Mouse (Mus musculus) heart, embryonic 16.5 days (tissue): ENCODE measurements at regions not wholly inside any gene's neighbourhood (a gene's known extent, or its start where the extent isn't known, plus 50 kb on each side); places are given as distances from the start of the nearest gene placed in this dataset.
A peak's percentile ranks its signal among the peaks of the same experiment; 100 is the strongest.

Experiments used
- ATAC-seq: fragments of 200-750 bp; cut with Nextera tagmentation; replicated peaks from 2 replicates; pipeline ENCODE4 v1.8.0; 2017; ENCODE audit warnings: moderate number of reproducible peaks; ENCODE audit not compliant: insufficient read depth, low FRiP score; ENCODE audit errors: extremely low read depth
- H3K27ac ChIP-seq: fragments of 300-500 bp; sonication (generic); 2 replicates; pipeline ENCODE4 v1.5.1; 2014; ENCODE audit warnings: mild to moderate bottlenecking, low read length, control low read depth, moderate library complexity
- H3K27me3 ChIP-seq: fragments of 300-500 bp; sonication (generic); 2 replicates; pipeline ENCODE4 v1.6.1; 2014; ENCODE audit warnings: low read length, mixed read lengths; ENCODE audit not compliant: control insufficient read depth, insufficient read depth
- H3K36me3 ChIP-seq: fragments of 300-500 bp; sonication (generic); 2 replicates; pipeline ENCODE4 v1.6.1; 2014; ENCODE audit not compliant: control insufficient read depth, insufficient read depth
- H3K4me1 ChIP-seq: fragments of 300-500 bp; sonication (generic); 2 replicates; pipeline ENCODE4 v1.6.1; 2014; ENCODE audit warnings: low read length, mixed read lengths; ENCODE audit not compliant: control insufficient read depth, insufficient read depth
- H3K4me2 ChIP-seq: fragments of 300-500 bp; sonication (generic); 2 replicates; pipeline ENCODE4 v1.6.1; 2014; ENCODE audit warnings: low read depth, mild to moderate bottlenecking, control low read depth, low read length
- H3K4me3 ChIP-seq: fragments of 300-500 bp; sonication (generic); 2 replicates; pipeline ENCODE4 v1.5.1; 2014; ENCODE audit warnings: mild to moderate bottlenecking, control low read depth, low read length
- H3K9ac ChIP-seq: fragments of 300-500 bp; sonication (generic); 2 replicates; pipeline ENCODE4 v1.6.1; 2014; ENCODE audit warnings: low read length, control low read depth
- H3K9me3 ChIP-seq: fragments of 300-500 bp; sonication (generic); replicated peaks from 2 replicates; pipeline ENCODE4 v1.6.1; 2016; ENCODE audit warnings: low read length; ENCODE audit not compliant: control insufficient read depth
- WGBS: fragments of 180-500 bp; shearing (Covaris S2); extraction: QIAGEN DNeasy Blood & Tissue Kit; methylation state at CpG from one replicate; pipeline ENCODE4 v1.1.7; 2014; 5-methylcytosine and 5-hydroxymethylcytosine counted together

- ATAC-seq: no peak
- Histone ChIP-seq H3K36me3 (no peaks in the 10 kb centered on the region), H3K9ac (no peak overlapping the region), H3K4me2 (no peak overlapping the region), H3K27me3 (no peaks in the 10 kb centered on the region), H3K4me3 (no peak overlapping the region), H3K4me1 (no peaks in the 10 kb centered on the region), H3K9me3 (0 out of 2 replicates have a peak, but pooled peaks cover 3% of the 10 kb centered on the region), H3K27ac (no peak overlapping the region)
- 64% methylated on average over 3 of the region's 3 CpGs for WGBS
These were observed 63.4 kb upstream of the Ttc34 start for GRCm38 (mm10) chr4:154773830-154774229.

GRCm38 (mm10) chr4:154774332-154774731, 62.9 kb upstream of the Ttc34 start:
- 53% methylated on average over 2 of the region's 2 CpGs for WGBS
- no peak for ATAC-seq

GRCm38 (mm10) chr4:154778818-154779217, 58.4 kb upstream of the Ttc34 start:
- 100% methylated on average over 1 of the region's 1 CpGs for WGBS
- no peaks in the 10 kb centered on the region for H3K36me3 ChIP-seq
- no peaks in the 10 kb centered on the region for H3K4me1 ChIP-seq
- ATAC-seq: no peak
- no peaks in the 10 kb centered on the region for H3K27me3 ChIP-seq
- no peak overlapping the region for H3K27ac ChIP-seq
- no peak overlapping the region for H3K4me2 ChIP-seq
- H3K9ac ChIP-seq: no peak overlapping the region
- H3K9me3 ChIP-seq: 0 out of 2 replicates have a peak, but pooled peaks cover 3% of the 10 kb centered on the region
- no peak overlapping the region for H3K4me3 ChIP-seq

More at GRCm38 (mm10) chr4:154774332-154774731, 62.9 kb upstream of the Ttc34 start:
- Histone ChIP-seq H3K4me3 (no peak overlapping the region), H3K4me1 (no peaks in the 10 kb centered on the region), H3K9ac (no peak overlapping the region), H3K9me3 (0 out of 2 replicates have a peak, but pooled peaks cover 3% of the 10 kb centered on the region), H3K27ac (no peak overlapping the region), H3K4me2 (no peak overlapping the region), H3K27me3 (no peaks in the 10 kb centered on the region), H3K36me3 (no peaks in the 10 kb centered on the region)

- no peak for ATAC-seq
These were observed 55.9 kb upstream of the Ttc34 start for GRCm38 (mm10) chr4:154781391-154781790.

GRCm38 (mm10) chr4:154782291-154782690, 55.0 kb upstream of the Ttc34 start:
- Histone ChIP-seq H3K4me2 (no peak overlapping the region), H3K9ac (no peak overlapping the region), H3K27me3 (no peaks in the 10 kb centered on the region), H3K4me3 (no peak overlapping the region), H3K9me3 (0 out of 2 replicates have a peak, but pooled peaks cover 3% of the 10 kb centered on the region), H3K4me1 (peaks cover 9% of the 10 kb centered on the region), H3K36me3 (no peaks in the 10 kb centered on the region), H3K27ac (no peak overlapping the region)
- ATAC-seq: no peak
- 77% methylated on average over 8 of the region's 8 CpGs for WGBS

More at GRCm38 (mm10) chr4:154781391-154781790, 55.9 kb upstream of the Ttc34 start:
- H3K27me3 ChIP-seq: no peaks in the 10 kb centered on the region
- H3K27ac ChIP-seq: no peak overlapping the region
- no peak overlapping the region for H3K9ac ChIP-seq
- no peak overlapping the region for H3K4me3 ChIP-seq
- peaks cover 9% of the 10 kb centered on the region for H3K4me1 ChIP-seq
- 0 out of 2 replicates have a peak, but pooled peaks cover 3% of the 10 kb centered on the region for H3K9me3 ChIP-seq
- WGBS: 46% methylated on average over 11 of the region's 11 CpGs
- no peak overlapping the region for H3K4me2 ChIP-seq
- H3K36me3 ChIP-seq: no peaks in the 10 kb centered on the region

- Histone ChIP-seq H3K4me2 (no peak overlapping the region), H3K36me3 (no peaks in the 10 kb centered on the region), H3K27me3 (no peaks in the 10 kb centered on the region), H3K27ac (peak overlapping the region; percentile 38; the same call in 1 of the 2 replicates), H3K4me1 (peaks cover 24% of the 10 kb centered on the region), H3K4me3 (no peak overlapping the region), H3K9me3 (no peaks in the 10 kb centered on the region), H3K9ac (no peak overlapping the region; the same call in 1 of the 2 replicates)
- peak; percentile 28 for ATAC-seq
- 25% methylated on average over 8 of the region's 8 CpGs for WGBS
These were observed 51.8 kb upstream of the Ttc34 start for GRCm38 (mm10) chr4:154785282-154785987.

- Histone ChIP-seq H3K4me2 (no peak overlapping the region), H3K36me3 (no peaks in the 10 kb centered on the region), H3K9ac (no peak overlapping the region), H3K9me3 (no peaks in the 10 kb centered on the region), H3K27ac (no peak overlapping the region; the same call in 1 of the 2 replicates), H3K4me3 (no peak overlapping the region), H3K4me1 (peaks cover 24% of the 10 kb centered on the region), H3K27me3 (no peaks in the 10 kb centered on the region)
- WGBS: 61% methylated on average over 8 of the region's 8 CpGs
- ATAC-seq: no peak
These were observed 50.1 kb upstream of the Ttc34 start for GRCm38 (mm10) chr4:154787190-154787589.
